Mouse (Mus musculus) embryonic fibroblast, embryonic 13.5 days (primary cell): ENCODE data around the gene D430019H16Rik. TPM values are rescaled to one million over a fixed set of nuclear protein-coding genes. Genes with fewer than 3 reads are reported as not detected.

Source experiments
- H3K27ac ChIP-seq: 2 replicates; pipeline ENCODE4 v1.5.1; 2012; ENCODE audit warnings: low read length, control low read depth, inconsistent platforms; ENCODE audit not compliant: insufficient read depth
- H3K4me1 ChIP-seq: 2 replicates; pipeline ENCODE4 v1.6.1; 2011; ENCODE audit warnings: low read length; ENCODE audit not compliant: control insufficient read depth, insufficient read depth
- H3K4me3 ChIP-seq: 2 replicates; pipeline ENCODE4 v1.5.1; 2011; ENCODE audit warnings: mild to moderate bottlenecking, control low read depth, low read length; ENCODE audit not compliant: insufficient read depth
- CTCF ChIP-seq: IDR thresholded peaks from 2 replicates; pipeline ENCODE4 v1.5.1; 2011; ENCODE audit warnings: mild to moderate bottlenecking, control low read depth, low read length, moderate library complexity, borderline replicate concordance; ENCODE audit not compliant: insufficient read depth
- POLR2A ChIP-seq: IDR thresholded peaks from 2 replicates; pipeline ENCODE4 v1.6.1; 2011; ENCODE audit warnings: low read depth, mild to moderate bottlenecking, control low read depth, low read length, moderate library complexity
- polyA plus RNA-seq: library from polyadenylated mRNA; stranded (reverse); fragments of >200 nt; gene quantifications from 2 replicates; pipeline ENCODE4 v1.2.4, GENCODE M21; 2011; ENCODE audit warnings: low read depth; ENCODE audit not compliant: missing spikeins, insufficient read length

D430019H16Rik gene
- 0.33 and 2.2 TPM in 2 replicates for polyA plus RNA-seq

DNA sequence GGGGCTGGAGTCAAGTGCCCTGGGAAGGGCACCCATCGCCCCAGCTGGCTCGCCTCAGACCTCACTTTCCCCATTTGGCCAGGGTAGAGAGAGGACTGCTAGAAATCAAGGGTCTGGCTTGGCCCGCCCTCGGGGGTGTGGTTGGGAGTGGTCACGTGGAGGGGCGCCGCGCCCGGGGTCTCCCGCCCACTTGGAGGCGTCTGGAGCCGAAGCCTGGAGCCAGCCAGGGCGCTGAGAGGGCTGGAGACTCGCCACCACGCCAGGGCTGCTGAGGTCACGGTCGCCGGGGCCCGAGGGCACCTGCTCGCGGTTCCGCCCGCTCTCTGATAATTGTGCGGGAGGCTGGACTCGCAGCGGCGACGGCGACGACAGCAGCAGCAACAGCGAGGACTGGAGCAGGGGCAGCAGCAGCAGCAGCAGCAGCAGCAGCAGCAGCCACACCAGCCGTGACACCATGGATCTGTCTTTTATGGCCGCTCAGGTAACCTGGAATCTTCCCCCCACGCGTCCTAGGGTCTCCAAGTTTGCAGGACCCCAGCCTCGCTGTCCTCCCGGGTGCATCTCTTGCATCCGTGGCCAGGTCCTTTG, at the start of gene D430019H16Rik:
Gene D430019H16Rik (plus strand): TSS at position 187 of the 588 bp plus-strand sequence.
- TF ChIP-seq POLR2A, result no peak
- TF ChIP-seq CTCF, result no peak
- Histone ChIP-seq H3K4me3 (peak within 1 kb of the TSS; percentile 43), H3K4me1 (no peaks in the 10 kb centered on the region), H3K27ac (no peak within 1 kb of the TSS)

DNA sequence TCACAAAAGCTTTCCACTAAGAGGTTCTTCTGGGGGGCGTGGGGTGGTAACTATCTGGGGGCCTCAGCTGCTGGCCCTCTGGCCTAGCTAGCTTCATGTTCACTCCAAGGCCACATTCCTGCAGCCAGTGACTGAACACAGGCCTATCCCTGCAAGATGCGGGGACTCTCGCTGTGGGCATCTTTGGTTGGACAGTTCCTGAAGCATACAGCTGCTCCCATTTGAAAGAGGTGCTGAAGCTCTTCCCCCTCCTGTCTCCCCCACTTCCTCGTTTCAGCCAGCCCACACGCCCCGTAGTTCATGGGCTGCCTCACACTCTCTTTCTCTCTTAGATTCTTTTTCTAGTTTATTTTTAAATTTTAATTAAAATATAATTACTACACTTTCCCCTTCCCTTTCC, 47.6 kb upstream of the D430019H16Rik start:
- no peak for TF ChIP-seq CTCF
- no peak for TF ChIP-seq POLR2A
- no peak overlapping the region for H3K4me3 ChIP-seq
- H3K4me1 ChIP-seq, result no peaks in the 10 kb centered on the region
- H3K27ac ChIP-seq, result no peak overlapping the region

DNA sequence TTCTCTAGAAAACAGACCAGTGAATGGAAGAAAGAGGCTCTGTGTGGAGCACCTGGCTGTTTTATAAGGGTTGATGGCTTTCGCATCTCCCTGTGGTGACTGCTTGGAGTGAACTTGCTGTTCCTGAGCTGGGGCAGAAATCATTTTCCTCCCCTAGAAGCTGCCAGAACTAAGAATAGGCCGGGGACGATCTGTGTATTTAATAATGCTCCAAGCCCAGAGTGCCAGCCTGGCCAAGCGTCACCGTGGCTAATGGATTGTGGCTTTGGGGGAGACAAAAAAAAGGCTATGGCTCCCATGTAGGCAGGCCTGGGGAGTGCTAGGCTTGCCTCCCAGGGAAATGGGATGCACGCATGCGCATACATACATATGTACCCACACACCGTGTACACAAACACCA, 39.7 kb upstream of the D430019H16Rik start:
- TF ChIP-seq POLR2A (no peak), CTCF (no peak)
- Histone ChIP-seq H3K27ac (no peak overlapping the region), H3K4me1 (no peaks in the 10 kb centered on the region), H3K4me3 (no peak overlapping the region)

DNA sequence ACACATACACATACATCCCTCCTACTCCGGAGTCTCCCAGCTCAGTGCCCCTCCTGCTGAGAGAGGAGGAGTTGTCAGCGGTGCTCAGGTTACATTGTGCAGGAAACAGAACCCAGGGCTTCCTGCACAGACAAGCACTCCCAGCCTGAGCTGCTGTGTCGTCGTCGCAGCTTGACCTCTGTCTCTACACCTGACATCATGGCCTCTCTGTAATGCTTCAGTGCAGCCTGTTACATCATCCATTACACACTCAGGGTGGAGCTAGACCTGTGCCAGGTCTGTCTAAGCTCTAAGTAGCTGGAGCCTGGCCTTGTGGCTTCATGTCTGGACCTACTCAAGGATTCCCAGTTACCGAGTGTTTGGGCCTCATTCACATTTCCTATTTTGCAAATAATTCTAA, 33.2 kb upstream of the D430019H16Rik start:
- no peak overlapping the region for H3K27ac ChIP-seq
- H3K4me1 ChIP-seq, result no peaks in the 10 kb centered on the region
- H3K4me3 ChIP-seq, result no peak overlapping the region
- TF ChIP-seq POLR2A, result no peak
- no peak for TF ChIP-seq CTCF

DNA sequence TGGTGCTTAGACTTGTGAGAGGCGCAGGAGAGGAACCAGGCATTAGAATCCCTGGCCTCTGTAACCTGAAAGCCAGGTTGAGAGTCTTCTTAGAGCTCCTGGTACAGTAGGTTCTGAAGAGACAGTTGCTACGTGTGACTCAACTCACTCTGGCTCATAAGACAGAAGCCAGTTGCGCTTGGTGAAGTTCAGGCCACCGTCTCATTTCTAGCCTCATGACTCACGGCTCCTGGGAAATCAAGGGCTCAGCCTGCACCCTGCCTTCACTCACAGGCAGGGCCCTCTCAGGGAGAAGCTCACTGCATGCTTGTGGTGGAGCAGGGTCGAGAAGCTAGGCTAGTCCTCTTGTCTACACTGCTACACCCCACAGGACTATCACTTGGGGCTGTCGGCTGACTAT, 27.1 kb upstream of the D430019H16Rik start:
- no peak overlapping the region for H3K4me3 ChIP-seq
- no peak for TF ChIP-seq CTCF
- TF ChIP-seq POLR2A, result no peak
- H3K27ac ChIP-seq, result no peak overlapping the region
- no peaks in the 10 kb centered on the region for H3K4me1 ChIP-seq

DNA sequence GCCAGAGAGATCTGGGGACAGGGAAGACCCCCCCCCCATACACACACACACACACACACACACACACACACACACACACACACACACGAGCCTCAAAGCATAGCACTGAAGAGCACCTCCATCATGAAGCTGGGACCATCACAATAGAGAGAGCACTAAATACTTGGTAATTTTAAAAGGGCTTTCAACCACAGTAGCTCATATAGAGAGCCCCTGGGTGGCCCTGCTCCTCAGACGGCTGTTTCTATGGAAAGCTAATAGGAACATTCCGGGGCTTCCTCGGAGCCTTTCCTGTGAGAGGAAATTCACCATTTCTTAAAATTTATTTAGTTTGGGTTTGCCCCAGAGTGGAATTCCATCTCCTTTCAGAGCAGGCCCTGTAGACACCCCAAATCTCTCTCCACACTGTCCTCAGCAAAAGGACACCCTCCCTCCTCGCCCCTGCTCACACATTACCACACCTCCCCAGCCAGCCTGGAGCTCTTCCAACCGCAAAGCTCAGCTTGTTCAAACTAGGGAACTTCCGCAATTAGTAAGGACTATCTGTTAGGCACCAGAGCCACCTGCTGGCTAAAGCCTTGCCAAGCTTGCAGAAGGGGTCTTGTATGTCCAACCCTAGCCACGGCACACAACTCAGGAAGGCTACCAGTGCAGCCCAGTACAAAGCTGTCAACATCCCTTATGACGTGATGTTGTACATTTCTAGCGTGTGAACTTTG, 26.5 kb upstream of the D430019H16Rik start:
- peak; percentile 43; the same call in 1 of the 2 replicates for TF ChIP-seq CTCF
- no peak for TF ChIP-seq POLR2A

DNA sequence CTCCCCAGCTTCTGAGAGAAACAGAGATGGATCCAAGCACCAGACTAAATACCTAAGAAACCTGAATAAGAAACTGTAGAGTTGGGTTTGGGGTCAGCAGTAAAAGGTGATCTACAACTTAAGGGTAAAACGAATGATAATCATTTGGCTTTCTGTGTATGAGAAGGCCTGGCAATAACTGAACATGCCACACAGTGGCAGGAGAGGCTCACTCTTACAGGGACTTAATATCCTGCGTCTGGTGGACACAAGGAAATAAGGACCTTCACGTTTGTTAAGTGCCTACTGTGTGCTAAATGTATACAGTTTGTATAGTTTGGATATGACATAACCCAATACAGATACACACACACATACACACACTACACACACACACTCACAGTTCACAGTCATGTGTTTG, 21.8 kb upstream of the D430019H16Rik start:
- TF ChIP-seq CTCF (no peak), POLR2A (no peak)
- no peaks in the 10 kb centered on the region for H3K4me1 ChIP-seq
- no peak overlapping the region for H3K4me3 ChIP-seq
- H3K27ac ChIP-seq, result no peak overlapping the region

More for the DNA sequence above, 26.5 kb upstream of the D430019H16Rik start:
- Histone ChIP-seq H3K27ac (no peak overlapping the region), H3K4me3 (no peak overlapping the region), H3K4me1 (no peaks in the 10 kb centered on the region)

DNA sequence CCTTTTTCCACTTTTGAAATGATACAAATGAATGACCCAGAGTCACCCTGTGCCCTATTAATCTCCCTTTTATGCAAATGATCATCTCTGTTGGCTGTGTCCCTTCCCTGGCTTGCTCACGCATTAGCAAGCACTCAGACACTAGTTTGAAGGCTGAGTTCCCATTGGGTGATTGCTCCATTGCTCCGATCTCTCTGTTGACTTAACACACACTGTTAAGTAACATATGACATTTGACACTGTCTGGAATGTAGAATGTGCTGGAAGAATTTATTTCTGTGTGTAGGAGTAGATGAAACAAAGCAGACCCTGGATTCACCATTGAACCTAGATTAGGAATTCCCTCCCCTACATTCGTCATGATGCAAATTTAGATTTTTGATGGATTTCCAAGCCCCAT, 20.8 kb upstream of the D430019H16Rik start:
- Histone ChIP-seq H3K4me3 (no peak overlapping the region), H3K27ac (no peak overlapping the region), H3K4me1 (no peaks in the 10 kb centered on the region)
- TF ChIP-seq POLR2A (no peak), CTCF (no peak)

DNA sequence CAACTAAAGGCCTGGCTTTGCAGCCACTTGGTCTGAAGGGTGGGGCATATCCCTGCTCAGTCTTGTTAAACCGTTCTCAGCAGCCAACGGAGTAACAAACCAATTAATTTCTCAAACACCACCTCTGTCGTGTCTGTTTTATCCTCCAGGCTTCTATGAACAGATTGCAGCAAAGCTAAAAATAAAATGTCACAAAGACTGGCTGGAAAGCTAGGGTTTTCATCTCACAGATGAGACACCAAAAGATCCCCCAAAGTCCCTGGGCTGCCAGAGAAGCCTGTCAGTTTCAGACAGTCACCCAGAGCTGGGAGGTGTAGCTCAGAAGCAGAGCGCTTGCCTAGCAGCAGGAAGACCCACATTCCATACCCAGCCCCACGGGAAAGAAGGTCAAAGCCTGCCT, 15.4 kb upstream of the D430019H16Rik start:
- TF ChIP-seq POLR2A, result no peak
- no peak for TF ChIP-seq CTCF
- H3K4me3 ChIP-seq, result no peak overlapping the region
- no peak overlapping the region for H3K27ac ChIP-seq
- no peaks in the 10 kb centered on the region for H3K4me1 ChIP-seq

DNA sequence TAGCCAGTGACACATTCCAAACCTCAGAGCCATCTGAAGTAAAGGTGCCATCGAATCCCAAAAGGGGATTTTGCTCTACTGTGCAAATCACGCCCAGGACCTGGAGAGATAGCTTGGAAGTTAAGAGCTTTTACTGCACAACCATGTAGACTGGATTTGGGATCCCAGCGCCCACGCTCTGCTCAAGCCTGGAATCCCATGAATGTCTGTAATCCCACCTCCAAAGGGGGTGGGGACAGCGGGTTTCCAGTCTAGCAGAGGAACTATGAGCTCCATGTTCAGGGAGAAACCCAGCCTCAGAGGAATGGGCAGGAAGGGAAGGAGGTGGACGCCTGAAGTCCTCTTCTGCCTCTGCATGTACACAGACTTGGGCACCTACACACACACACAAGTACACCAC, 13.7 kb upstream of the D430019H16Rik start:
- Histone ChIP-seq H3K4me1 (no peaks in the 10 kb centered on the region), H3K4me3 (no peak overlapping the region), H3K27ac (no peak overlapping the region)
- TF ChIP-seq POLR2A, result no peak
